Comparison of ENCODE assay signal across 14 mouse cellular contexts in the genomic region with DNA sequence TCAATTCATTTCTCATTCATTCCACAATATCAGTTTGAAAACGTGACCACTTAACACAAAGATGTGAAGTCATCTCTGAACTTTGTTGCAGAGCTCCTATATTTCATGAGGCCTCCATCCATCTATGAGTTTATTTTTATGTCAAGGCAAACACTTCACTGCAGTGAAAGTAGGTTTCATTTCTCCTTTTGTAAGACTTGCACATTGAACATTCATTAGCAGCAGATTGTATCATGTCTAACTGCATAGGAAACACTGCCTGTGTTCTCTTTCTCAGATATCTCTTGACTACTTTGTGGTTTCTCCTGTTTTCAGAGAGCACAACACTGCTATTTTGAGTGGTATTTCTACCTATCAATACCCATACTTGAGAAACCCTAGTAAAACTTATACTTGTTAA.
"Had no signal": no experiment of that assay in that cellular context is flagged by ENCODE, and none has a peak within 500 bp of the region (broad histone marks: within the 10 kb centered on the region; RNA-seq: fewer than 3 reads in every experiment).

No protein-coding gene starts in this region.

- ATAC-seq: hindbrain, postnatal 0 days; intestine, embryonic 16.5 days; liver, embryonic 12.5 days had no signal

- DNase-seq: gastrocnemius, postnatal 14 days; gastrocnemius, postnatal 36 days; heart, adult 18-20 months; heart, postnatal 14 days; heart, postnatal 36 days; kidney, adult 11 months; kidney, adult 2 months; kidney, adult 9 months; kidney, postnatal 25 days; kidney, postnatal 4 days; left cerebral cortex, postnatal 4 days had no signal
